Mouse (Mus musculus) cerebellum, adult 2 months (tissue): ENCODE data around the gene Cnr2.

Source experiments
- CTCF ChIP-seq: fragments of 200-500 bp; IDR thresholded peaks from 2 replicates; pipeline ENCODE4 v1.5.1; 2011; ENCODE audit warnings: low read depth, mild to moderate bottlenecking, control low read depth, low read length, moderate library complexity, borderline replicate concordance; ENCODE audit not compliant: insufficient read depth
- POLR2A ChIP-seq: fragments of 200-500 bp; IDR thresholded peaks from 2 replicates; pipeline ENCODE4 v1.6.1; 2011; ENCODE audit warnings: low read length, control low read depth, borderline replicate concordance; ENCODE audit not compliant: insufficient read depth

DNA sequence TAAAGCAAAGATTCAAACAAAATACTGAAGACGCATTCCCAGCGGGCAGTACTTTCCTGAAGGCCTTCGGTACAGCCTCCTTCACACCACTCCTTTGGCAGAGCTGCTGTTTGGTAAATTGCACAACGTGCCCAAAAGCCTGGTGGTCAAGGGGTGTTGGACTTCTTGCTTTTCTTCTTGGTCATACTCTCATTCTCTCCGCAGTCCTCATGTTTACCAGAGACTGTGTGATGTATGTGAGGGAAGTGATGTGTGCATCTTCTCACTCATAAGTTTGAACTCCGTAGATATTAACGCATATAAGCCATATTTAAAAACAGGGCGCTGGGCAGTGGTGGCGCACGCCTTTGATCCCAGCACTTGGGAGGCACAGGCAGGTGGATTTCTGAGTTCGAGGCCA, 40.6 kb upstream of the Cnr2 start:
- no peak for TF ChIP-seq POLR2A
- no peak for TF ChIP-seq CTCF
